Mouse (Mus musculus) stomach, embryonic 16.5 days (tissue): ENCODE results near the gene Dctn2. TPM values are rescaled to one million over a fixed set of nuclear protein-coding genes. Genes with fewer than 3 reads are reported as not detected.
A peak's percentile ranks its signal among the peaks of the same experiment; 100 is the strongest.

ENCODE experiments used
- ATAC-seq: fragments of 200-750 bp; cut with Nextera tagmentation; 2 replicates; pipeline ENCODE4 v1.8.0; 2017; ENCODE audit warnings: moderate number of reproducible peaks, moderate TSS enrichment; ENCODE audit not compliant: insufficient read depth, low FRiP score
- H3K27ac ChIP-seq: fragments of 300-500 bp; sonication (generic); 2 replicates; pipeline ENCODE4 v1.5.1; 2014; ENCODE audit warnings: low read length
- H3K27me3 ChIP-seq: fragments of 300-500 bp; sonication (generic); 2 replicates; pipeline ENCODE4 v1.6.1; 2014; ENCODE audit warnings: low read length, control low read depth, mixed read lengths; ENCODE audit not compliant: control insufficient read depth, insufficient read depth
- H3K36me3 ChIP-seq: fragments of 300-500 bp; sonication (generic); 2 replicates; pipeline ENCODE4 v1.6.1; 2014; ENCODE audit warnings: low read length; ENCODE audit not compliant: control insufficient read depth, insufficient read depth
- H3K4me1 ChIP-seq: fragments of 300-500 bp; sonication (generic); 2 replicates; pipeline ENCODE4 v1.6.1; 2014; ENCODE audit warnings: low read length, control low read depth, mixed read lengths; ENCODE audit not compliant: control insufficient read depth, insufficient read depth
- H3K4me2 ChIP-seq: fragments of 300-500 bp; sonication (generic); 2 replicates; pipeline ENCODE4 v1.6.1; 2014; ENCODE audit warnings: low read depth, low read length, mixed read lengths
- H3K4me3 ChIP-seq: fragments of 300-500 bp; sonication (generic); replicated peaks from 2 replicates; pipeline ENCODE4 v1.5.1; 2014; ENCODE audit warnings: mild to moderate bottlenecking, low read length
- H3K9ac ChIP-seq: fragments of 300-500 bp; sonication (generic); 2 replicates; pipeline ENCODE4 v1.6.1; 2014; ENCODE audit warnings: low read length
- H3K9me3 ChIP-seq: fragments of 300-500 bp; sonication (generic); replicated peaks from 2 replicates; pipeline ENCODE4 v1.6.1; 2016; ENCODE audit warnings: low read length, control low read depth; ENCODE audit not compliant: control insufficient read depth
- WGBS: fragments of 180-500 bp; shearing (Covaris S2); extraction: QIAGEN DNeasy Blood & Tissue Kit; methylation state at CpG from one replicate; pipeline ENCODE4 v1.1.7; 2014; 5-methylcytosine and 5-hydroxymethylcytosine counted together
- polyA plus RNA-seq: library from polyadenylated mRNA; unstranded; fragments of >200 nt; fragmentation: Nextera tagmentation; extraction: Ambion mirVana; gene quantifications from 2 replicates; pipeline ENCODE4 v1.2.1, GENCODE M21; 2015

The Dctn2 gene
- polyA plus RNA-seq, 1 experiment from 2014 or later: 173 TPM

GRCm38 (mm10) chr10:127269884-127270283 is 3.7 kb downstream of the Dctn2 start:
- H3K36me3 ChIP-seq: no peaks in the 10 kb centered on the region
- no peak for ATAC-seq
- no peaks in the 10 kb centered on the region for H3K27me3 ChIP-seq
- H3K4me3 ChIP-seq: no peak overlapping the region
- H3K27ac ChIP-seq: no peak overlapping the region
- no peaks in the 10 kb centered on the region for H3K9me3 ChIP-seq
- H3K4me1 ChIP-seq: peaks cover 20% of the 10 kb centered on the region
- no peak overlapping the region for H3K9ac ChIP-seq
- WGBS: 74% methylated on average over 4 of the region's 4 CpGs
- H3K4me2 ChIP-seq: no peak overlapping the region

DNA sequence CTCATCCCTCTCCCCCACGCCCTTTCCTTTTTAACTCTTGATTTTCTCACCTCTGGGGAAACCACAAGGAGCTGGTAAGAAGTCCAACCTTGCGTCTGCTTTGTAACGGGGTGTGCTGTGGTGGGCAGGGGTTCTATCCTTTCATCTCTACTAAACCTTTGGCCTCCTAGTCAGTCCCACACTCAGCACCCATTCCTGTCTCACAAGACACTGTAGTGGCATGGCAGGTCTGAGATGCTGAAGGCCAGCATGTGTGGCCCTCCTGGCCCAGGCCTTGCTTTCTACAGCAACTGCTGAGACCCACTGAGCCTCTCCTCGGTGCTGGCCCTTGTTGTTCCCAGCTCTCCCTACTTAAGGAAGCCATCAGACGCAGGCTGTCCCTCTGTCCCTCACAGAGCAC is 6.2 kb downstream of the Dctn2 start:
- Histone ChIP-seq H3K4me3 (no peak overlapping the region), H3K27me3 (no peaks in the 10 kb centered on the region), H3K4me1 (peaks cover 14% of the 10 kb centered on the region), H3K36me3 (peaks cover 16% of the 10 kb centered on the region), H3K4me2 (no peak overlapping the region), H3K9me3 (no peaks in the 10 kb centered on the region), H3K27ac (no peak overlapping the region), H3K9ac (no peak overlapping the region)
- no peak for ATAC-seq
- 90% methylated on average over 5 of the region's 5 CpGs for WGBS

DNA sequence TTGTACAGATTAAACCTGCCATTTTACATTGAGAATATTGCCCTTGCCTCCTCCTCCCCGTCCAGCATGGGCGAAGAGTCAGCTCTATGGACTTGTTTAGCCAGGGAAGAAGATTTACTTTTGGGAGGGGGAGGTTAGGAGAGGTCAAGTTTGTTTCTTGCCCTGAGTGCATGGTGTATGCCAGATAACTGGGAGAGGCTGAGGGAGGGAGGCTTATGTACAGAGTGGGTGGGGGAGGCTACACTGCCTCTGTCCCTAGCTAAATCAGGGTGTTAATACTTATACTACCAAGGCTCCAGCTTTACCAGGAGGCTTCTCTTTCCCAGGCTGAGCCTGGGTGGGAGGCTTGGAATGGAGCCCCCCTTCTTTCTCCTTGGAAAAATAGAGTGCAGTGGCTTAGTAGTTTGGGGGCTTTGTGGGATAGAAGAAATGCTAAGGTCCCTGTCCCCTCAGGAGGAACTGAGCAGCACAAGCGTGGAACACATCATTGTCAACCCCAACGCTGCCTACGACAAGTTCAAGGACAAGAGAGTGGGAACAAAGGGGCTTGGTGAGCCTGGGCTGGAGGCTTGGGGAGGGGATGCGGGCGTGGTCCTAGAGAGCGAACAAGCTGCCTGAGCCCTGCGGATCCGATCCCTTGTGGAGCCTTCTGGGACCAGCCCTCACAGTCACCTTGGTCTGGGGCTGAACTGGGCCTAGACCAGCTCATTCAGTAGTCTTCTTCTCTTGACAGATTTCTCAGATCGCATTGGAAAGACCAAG is 8.3 kb downstream of the Dctn2 start:
- H3K4me2 ChIP-seq: no peak overlapping the region
- H3K27me3 ChIP-seq: no peaks in the 10 kb centered on the region
- WGBS: 69% methylated on average over 11 of the region's 11 CpGs
- H3K9me3 ChIP-seq: no peaks in the 10 kb centered on the region
- peaks cover 9% of the 10 kb centered on the region for H3K4me1 ChIP-seq
- H3K27ac ChIP-seq: no peak overlapping the region
- H3K36me3 ChIP-seq: peaks cover 23% of the 10 kb centered on the region
- H3K9ac ChIP-seq: no peak overlapping the region
- ATAC-seq: peak; percentile 74; the same call in 1 of the 2 replicates
- H3K4me3 ChIP-seq: no peak overlapping the region

GRCm38 (mm10) chr10:127279730-127280129 is 13.6 kb downstream of the Dctn2 start:
- ATAC-seq: no peak
- H3K4me1 ChIP-seq: 0 out of 2 replicates have a peak, but pooled peaks cover 3% of the 10 kb centered on the region
- 95% methylated on average over 2 of the region's 2 CpGs for WGBS
- no peak overlapping the region for H3K4me3 ChIP-seq
- H3K27ac ChIP-seq: no peak overlapping the region
- H3K9ac ChIP-seq: no peak overlapping the region
- no peak overlapping the region for H3K4me2 ChIP-seq
- no peaks in the 10 kb centered on the region for H3K27me3 ChIP-seq
- H3K9me3 ChIP-seq: no peaks in the 10 kb centered on the region
- H3K36me3 ChIP-seq: peaks cover 44% of the 10 kb centered on the region

GRCm38 (mm10) chr10:127281316-127281715 is 15.1 kb downstream of the Dctn2 start:
- WGBS: 87% methylated on average over 8 of the region's 8 CpGs
- no peak for ATAC-seq

DNA sequence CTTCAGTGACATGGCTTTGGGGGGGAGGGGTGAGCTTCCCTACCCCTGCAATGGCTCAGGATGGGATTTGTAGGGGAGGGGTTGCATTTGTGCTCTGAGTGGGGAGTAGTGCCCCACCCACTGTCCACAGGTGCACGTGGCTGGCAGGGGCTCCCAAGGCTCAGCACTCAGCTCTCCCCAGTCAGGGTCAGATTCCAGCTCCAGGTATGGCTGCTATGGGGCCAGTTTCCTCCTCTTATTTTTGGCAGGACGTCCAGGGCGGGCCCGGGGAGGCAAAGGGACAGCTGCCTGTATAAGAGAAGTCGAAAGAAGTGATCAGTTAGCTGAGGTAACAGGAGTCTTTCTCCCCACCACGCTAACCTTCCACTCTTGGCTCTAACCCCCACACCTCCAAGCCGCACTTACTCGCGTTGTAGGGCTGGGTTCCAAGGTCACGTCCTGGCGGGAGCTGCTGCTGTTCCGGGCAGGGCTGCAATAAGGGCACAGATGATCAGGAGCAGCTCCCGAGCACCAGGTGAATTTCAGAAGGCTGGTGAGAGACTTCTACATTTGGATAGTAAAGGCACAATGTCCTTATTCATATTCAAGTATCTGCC is 16.6 kb downstream of the Dctn2 start:
- Histone ChIP-seq H3K4me3 (no peak overlapping the region), H3K27me3 (no peaks in the 10 kb centered on the region), H3K9ac (no peak overlapping the region), H3K27ac (no peak overlapping the region), H3K36me3 (peaks cover 38% of the 10 kb centered on the region), H3K4me2 (no peak overlapping the region), H3K4me1 (peaks cover 30% of the 10 kb centered on the region), H3K9me3 (no peaks in the 10 kb centered on the region)
- 74% methylated on average over 13 of the region's 13 CpGs for WGBS
- no peak for ATAC-seq

More at GRCm38 (mm10) chr10:127281316-127281715, 15.1 kb downstream of the Dctn2 start:
- Histone ChIP-seq H3K9ac (no peak overlapping the region), H3K27me3 (no peaks in the 10 kb centered on the region), H3K9me3 (no peaks in the 10 kb centered on the region), H3K4me3 (no peak overlapping the region), H3K36me3 (peaks cover 44% of the 10 kb centered on the region), H3K27ac (no peak overlapping the region), H3K4me1 (peaks cover 16% of the 10 kb centered on the region), H3K4me2 (no peak overlapping the region)

DNA sequence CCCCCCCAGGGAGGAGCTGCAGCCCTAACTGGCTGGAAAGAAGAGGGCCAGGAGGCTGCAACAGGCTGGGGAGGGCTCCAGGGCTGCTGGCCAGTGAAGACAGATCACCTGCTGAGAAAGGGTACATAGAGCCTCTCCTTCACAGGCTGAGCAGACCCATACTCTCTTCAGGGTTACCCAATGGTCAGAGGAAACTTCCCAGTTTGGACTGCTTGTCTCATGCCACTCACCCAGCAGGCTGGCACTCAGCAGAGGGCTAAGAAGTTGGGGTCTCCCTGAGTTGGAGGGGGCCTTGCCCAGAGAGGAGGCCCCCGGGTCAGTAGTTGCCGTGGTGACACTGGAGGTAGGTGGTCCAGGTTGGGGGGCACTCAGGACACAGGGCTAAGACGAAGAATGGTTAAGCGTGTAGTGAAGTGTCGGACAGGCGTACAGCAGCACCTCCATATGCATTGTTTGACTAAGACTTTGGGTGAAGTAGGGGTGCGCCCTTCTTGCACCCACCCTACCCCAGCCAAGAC is 18.0 kb downstream of the Dctn2 start:
- H3K9ac ChIP-seq: no peak overlapping the region
- H3K27ac ChIP-seq: no peak overlapping the region
- H3K9me3 ChIP-seq: no peaks in the 10 kb centered on the region
- H3K4me2 ChIP-seq: no peak overlapping the region
- ATAC-seq: no peak
- peaks cover 34% of the 10 kb centered on the region for H3K36me3 ChIP-seq
- 85% methylated on average over 7 of the region's 7 CpGs for WGBS
- no peak overlapping the region for H3K4me3 ChIP-seq
- H3K4me1 ChIP-seq: peaks cover 33% of the 10 kb centered on the region
- H3K27me3 ChIP-seq: no peaks in the 10 kb centered on the region

DNA sequence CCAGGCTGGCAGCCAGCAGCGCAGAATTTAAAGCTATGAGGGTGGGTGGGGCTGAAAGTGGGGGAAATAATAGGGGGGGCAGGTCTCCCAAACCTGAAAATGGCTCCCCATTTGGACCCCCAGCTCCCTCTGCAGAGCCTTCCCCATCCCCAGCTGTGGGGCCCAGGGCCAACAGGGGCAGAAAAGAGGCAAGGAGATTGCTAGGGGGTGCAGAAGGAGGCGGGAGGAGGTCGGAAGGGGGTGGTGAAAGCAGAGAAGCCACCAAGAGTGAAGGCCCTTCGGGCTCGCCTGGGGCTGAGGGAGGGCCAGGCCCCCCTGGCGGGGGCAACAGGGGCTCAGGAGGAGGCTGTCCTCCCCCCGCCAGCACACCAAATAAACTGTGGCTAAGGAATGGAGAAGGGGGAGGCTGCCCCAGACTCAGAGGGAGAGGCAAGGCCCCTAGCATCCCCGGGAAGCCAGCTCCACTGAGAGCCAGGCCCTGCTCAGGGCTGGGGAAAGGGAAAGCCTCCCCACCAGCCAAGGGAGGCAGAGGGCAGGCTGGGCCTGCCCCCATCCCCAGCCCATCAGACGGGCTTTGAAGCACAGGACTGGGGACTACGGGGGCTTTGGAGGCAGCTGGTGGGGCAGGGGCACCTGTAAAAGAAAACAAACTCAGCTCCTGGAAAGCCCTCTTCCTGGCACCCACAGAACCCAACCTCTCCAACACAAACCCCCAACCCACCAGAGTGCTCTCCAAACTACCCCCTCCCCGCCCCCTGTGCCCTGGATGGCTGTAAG is 18.7 kb downstream of the Dctn2 start:
- no peak overlapping the region for H3K4me3 ChIP-seq
- no peak overlapping the region; the same call in 1 of the 2 replicates for H3K27ac ChIP-seq
- no peaks in the 10 kb centered on the region for H3K27me3 ChIP-seq
- ATAC-seq: no peak
- WGBS: 66% methylated on average over 11 of the region's 11 CpGs
- H3K4me1 ChIP-seq: peaks cover 36% of the 10 kb centered on the region
- H3K4me2 ChIP-seq: no peak overlapping the region
- no peak overlapping the region for H3K9ac ChIP-seq
- H3K36me3 ChIP-seq: peaks cover 31% of the 10 kb centered on the region
- H3K9me3 ChIP-seq: no peaks in the 10 kb centered on the region

- peaks cover 38% of the 10 kb centered on the region for H3K4me1 ChIP-seq
- 76% methylated on average over 13 of the region's 13 CpGs for whole genome bisulfite sequencing
- no peak for ATAC-seq
- H3K9ac ChIP-seq: peak overlapping the region; percentile 89; the same call in 1 of the 2 replicates
- no peaks in the 10 kb centered on the region for H3K27me3 ChIP-seq
- H3K36me3 ChIP-seq: peaks cover 29% of the 10 kb centered on the region
- no peak overlapping the region for H3K27ac ChIP-seq
- H3K4me3 ChIP-seq: no peak overlapping the region
- H3K4me2 ChIP-seq: no peak overlapping the region
- H3K9me3 ChIP-seq: no peaks in the 10 kb centered on the region
These were observed 19.5 kb downstream of the Dctn2 start for GRCm38 (mm10) chr10:127285644-127286043.
